Mouse (Mus musculus) induced T-regulatory cell, adult 2 months (primary cell): ENCODE measurements around the gene Dennd1a.

ENCODE experiments used
- DNase-seq: peaks from one replicate; pipeline ENCODE4 v3.0.0-alpha.2; 2012; ENCODE audit warnings: low read depth

Dennd1a gene

DNA sequence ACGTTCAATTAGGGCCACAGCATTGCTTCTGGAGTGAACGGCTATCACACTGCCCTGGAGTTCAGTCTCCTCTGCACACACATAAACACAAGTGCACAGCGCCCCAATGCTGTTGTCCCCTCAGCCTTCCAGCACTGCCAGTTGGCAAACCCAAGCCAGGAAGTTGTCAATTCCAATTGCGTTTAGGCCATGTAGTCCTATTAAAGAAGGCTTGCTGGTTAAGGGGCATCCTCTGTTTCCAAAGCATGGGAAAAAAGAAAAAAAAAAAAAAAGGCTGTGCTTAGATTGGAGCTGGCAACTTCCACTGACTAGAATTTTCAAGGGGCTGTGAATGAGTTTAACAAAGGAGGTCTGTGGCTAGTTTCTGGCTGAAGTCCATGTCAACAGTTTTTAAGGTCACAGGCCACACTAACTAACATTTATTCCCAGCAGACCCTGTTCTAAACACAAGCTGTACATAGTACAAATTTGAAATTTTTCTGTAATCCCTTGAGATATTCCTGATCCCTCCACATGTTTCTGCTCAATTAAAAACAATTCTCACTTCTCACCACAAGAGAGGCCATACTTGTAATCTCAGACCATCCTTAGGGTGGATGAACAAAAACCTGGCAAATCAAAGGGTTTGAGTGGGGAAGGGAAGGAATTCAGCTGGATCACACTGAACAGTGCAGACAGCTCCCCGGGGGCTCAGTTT, 175.4 kb downstream of the Dennd1a start:
- no peak for DNase-seq

DNA sequence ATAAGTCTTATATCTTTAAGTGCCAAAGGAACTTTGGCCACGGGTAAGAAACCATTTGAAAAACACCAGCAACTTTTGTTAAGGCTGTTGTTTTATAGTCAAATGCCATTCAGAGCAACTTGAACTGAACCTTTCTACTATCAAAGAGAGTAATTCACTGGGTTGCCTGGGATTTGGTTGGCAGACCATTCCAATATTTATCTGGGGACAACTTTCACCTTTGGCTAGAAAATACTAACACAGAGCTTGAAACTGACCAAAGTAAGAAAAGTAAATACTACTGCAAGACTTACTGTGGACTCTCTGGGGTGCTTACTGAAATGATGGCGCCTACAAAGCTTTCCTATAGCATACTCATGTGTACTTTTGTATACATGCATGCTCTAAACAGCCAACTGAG, 178.6 kb downstream of the Dennd1a start:
- DNase-seq, result no peak

GRCm38 (mm10) chr2:38102674-38103073, 184.5 kb downstream of the Dennd1a start:
- no peak for DNase-seq

GRCm38 (mm10) chr2:38100289-38100688, 186.9 kb downstream of the Dennd1a start:
- DNase-seq, result no peak

DNA sequence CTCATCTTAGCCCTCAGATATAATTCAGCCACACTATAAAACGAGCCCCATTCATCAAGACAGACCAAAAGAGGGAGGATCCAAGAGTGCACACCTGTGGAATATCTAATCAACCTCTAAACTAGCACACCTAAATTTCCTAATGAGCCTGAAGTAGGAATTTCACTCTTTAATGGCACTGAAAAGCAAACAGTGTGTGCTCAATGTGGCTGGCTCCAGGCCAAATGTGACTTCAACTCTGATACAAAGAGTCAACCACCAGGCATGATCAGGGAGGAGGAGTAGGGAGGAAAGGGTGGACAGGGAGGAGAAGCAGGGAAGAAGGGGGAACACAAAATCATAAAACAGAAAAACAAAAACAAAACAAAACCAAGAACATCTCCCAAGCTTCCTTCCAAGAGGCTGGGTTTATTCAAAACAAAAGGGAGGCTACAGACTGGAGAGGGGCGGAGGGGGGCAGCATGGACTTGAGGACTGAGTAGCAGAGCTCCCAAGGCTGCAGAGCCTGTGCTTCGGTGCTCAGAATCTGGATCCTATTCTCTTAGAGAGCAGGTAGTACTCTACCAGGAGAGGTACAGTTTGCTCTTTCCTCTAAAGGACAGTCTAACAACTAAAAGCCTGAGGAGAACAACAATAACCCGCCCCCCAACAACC, 187.9 kb downstream of the Dennd1a start:
- DNase-seq, result no peak

- no peak for DNase-seq
Observed at GRCm38 (mm10) chr2:38097469-38097868, 189.7 kb downstream of the Dennd1a start.

DNA sequence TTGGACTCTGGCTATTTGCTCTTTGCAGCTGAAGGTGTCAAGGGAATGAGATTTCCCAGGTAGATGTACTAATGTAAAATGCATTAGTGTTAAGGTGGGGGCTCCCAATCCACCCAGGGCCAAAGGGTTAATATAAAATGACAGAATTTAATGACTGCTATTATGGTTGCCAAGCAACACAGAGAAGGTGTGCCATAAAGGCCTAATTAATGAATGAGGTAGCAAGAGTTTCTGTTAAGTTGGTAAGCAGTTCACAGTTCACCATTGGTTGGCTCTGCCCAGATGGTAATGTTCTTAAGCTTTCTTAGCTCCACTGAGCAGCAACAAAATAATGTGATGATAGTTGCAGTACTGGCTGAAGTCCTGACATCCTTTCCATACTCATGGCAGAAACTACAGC, 190.9 kb downstream of the Dennd1a start:
- DNase-seq, result no peak

DNA sequence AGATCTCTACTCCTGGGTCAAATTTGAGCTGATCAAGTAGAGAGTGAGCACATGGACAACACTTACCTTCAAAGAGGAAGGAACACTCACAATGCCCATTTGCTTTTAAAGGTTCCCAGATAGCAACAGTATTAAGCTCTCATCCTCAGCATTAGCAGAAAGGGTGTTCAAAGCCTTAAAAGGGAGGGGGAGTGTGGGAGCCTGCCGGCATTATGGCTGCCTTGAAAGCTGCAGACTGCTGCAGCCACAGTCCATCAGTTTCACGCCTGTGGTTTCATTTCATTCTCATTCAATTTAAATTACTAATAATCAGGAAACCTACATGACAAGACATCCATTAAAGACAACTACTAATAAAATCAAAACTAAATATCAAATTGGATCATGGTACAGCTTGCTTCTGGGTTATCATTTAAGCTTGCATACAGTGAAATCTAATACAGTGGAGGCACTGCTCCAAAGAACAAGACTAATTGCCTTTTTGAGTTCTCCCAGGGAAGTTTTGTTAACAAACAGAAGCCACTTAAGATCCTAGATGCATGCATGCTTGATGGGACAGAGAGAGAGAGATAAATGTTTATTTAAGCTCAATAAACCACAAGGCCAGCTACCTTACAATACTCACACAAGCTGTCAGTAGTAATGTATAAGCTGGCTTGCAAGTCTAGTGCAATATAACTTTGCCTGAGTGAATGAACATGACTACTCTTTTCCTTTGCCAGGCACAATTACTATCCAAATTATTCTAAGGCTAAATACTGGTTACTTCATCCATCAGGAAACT, 192.6 kb downstream of the Dennd1a start:
- no peak for DNase-seq

GRCm38 (mm10) chr2:38093968-38094367, 193.2 kb downstream of the Dennd1a start:
- no peak for DNase-seq

DNA sequence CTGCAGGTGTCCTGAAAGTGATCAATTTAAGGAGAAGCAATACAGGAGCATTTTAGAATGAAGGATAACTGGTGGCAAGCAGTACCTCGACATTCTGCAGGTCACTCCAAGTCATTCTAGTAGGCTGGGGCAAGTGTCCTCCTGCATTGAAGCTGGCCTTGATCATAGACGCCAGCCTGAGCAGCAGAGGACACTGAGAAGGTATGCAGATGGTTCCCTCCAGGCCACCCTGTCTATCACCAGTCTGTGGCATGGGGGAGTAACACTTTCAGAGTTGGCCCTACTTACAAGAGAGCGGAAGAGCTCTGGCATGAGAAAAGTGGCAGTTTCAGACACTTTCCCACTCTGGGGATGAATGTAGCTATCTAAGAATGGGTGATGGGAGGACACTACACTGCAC, 193.9 kb downstream of the Dennd1a start:
- no peak for DNase-seq

DNA sequence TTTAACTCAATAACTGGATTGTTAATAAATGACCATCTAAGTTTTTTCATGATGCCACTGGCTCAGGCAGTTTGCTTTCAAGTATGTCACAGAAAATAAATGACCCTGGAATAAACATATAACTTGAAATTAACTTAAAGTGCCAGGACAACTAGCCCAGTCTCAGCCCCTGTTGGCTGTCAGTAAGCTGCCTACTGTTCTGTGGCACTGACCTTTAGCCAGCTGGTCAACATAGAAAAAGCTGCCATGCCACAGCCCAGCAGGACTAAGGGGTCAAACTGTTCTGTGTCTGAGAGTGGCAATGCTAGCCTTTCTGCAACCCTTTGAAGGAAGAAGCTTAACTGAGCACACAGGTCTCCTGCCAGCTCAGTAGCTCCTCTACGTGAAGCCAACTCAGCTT, 198.8 kb downstream of the Dennd1a start:
- DNase-seq, result no peak

DNA sequence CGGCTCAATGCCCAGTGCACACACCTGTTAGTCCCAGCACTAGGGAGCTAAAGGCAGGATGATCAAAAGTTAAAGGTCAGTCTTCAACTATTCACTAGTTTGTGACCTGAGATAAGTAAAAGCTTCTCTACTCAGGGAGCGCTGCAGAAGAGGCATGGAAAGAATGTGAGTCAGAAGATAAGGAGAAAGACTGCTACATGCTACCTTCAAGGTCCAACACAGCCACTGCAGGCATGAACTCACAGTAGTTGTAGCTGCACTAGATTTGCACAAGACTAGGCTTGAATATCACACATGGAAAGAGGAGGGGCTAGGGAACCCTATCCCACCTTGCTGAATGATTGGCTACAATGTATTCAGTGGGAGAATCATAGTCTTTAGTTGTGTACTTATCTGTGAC, 202.1 kb downstream of the Dennd1a start:
- DNase-seq, result no peak

- no peak for DNase-seq
Observed at GRCm38 (mm10) chr2:38083251-38083650, 203.9 kb downstream of the Dennd1a start.

DNA sequence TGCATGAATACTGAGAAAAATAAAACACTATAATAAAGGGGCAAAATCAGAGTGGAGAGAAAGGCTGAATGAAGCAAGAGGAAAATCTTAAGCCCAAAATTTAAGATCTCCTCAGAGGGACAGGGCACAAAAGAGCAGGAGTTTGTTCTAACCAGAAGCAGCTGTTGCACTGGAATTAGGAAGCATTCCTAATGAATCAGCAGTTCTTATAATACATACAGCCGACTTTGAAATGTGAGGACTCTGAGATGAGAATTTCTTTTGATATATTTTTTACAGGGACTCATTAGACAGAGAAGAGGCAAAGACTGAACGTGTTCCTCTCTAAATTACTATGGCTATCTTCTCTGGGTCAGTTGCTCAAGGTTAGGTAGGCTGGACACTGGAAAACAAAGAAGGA, 212.7 kb downstream of the Dennd1a start:
- DNase-seq, result no peak

DNA sequence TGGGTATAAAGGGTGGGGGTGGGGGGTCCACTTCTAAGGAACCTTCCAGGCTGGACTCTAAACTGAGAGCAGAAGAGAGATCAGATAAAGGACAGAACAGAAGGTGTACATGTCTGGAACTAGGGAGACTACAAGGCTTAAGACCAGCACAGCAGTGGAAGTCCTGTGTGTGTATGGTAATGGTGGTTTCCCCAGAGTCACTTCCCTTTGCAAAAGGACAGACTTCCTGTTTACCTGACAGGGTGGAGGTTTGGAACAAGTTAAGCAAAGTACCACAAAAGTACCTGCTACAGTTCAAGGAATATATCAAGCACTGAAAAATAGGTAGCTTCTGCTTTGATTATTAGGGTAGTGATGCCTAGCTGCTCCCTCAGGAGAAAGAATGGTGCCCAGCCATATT, 215.1 kb downstream of the Dennd1a start:
- peak; percentile 55 for DNase-seq

DNA sequence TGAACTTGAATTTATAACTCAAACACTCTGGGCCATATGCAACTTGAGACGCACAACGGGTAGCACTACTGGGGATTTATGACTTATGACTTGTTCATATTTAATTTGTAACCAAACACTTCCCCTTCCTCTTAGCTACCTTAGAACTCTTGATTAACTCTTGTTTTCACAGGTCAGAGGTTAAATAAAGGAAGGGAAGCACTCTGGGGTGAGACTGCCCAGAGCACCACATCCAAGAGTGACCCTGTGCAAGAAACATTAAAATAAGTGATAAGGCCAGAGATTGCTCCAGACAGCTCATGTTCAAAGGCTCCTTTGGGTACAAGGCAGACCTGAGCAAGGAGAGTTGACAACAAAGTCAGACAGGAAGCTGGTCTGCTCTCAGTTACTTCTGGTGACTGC, 219.0 kb downstream of the Dennd1a start:
- no peak for DNase-seq

DNA sequence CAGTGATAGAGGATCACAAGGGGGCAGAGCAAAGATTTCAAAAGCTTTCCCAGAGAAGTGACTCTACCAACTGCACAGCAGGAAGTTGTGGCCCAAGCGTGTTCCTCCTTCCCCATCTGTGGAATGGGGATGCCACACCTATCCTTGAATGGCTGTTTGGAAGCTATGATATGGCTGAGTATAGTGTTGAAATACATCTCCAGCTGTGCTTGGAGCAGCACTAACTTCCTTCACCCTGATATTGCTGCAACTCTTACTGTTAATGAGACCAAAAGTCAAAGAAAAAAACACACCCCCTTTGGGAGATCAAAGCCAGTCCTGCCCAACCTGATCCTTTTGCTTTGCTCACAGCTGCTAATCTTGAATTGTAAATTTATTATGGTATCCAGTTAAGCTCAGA, 221.3 kb downstream of the Dennd1a start:
- DNase-seq, result no peak

DNA sequence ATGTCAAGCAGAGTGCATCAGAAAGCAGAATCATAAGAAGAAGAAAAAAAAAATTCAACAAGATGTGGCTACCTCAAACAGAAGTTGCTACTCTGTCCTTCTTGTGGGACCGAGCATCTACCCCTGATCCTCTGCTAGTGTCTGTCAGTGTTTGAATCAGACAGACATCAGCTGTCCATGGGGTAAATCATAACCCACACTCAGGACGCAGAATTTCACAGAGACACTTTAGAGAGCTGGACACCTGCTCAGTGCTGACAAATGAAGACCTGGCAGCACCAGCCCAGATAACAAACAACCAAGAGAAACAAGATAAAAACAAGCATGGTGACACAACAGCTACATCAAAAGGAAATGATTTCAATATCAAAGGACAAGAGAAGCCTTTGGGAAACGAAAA, 222.9 kb downstream of the Dennd1a start:
- DNase-seq, result no peak

- DNase-seq, result no peak
Observed at GRCm38 (mm10) chr2:38062156-38062555, 225.0 kb downstream of the Dennd1a start.

DNA sequence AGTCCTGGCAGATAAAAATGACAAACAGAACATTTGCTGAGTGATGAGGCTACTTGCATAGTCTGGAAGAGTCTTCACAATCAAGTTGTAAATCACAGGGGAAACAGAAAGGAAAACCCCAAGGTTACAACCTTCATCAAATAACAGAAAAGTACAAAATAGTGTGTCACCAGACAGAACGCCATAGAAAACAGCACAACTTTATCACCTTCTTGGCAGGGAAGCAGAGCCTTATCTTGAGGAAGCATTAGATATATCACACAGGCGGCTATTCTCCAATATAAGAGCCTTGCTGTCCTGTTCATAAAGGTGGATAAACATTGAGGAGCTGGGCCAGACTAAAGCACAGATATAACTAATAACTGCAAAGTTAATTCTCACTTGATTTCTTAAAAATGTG, 225.7 kb downstream of the Dennd1a start:
- no peak for DNase-seq

DNA sequence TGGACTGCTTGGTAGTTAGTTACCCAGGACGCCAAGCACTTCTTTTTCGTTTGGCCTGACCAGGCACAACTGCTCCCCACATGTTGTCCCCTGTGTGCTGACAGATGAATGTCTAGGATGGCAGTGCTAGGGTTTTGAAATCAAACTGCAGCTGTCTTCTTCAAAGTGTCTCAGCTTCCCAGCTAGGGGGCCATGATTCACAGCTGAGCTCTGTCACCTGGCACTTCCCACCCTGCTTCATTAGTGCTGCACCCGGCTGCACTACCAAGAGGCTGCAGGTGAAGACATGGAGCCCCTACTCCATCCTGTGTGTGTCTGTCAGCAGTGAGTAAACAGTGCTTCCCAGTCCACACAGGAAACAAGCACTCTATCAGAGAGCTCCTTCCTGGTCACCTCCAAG, 234.8 kb downstream of the Dennd1a start:
- DNase-seq, result no peak

- no peak for DNase-seq
Observed at GRCm38 (mm10) chr2:38051485-38052085, 235.6 kb downstream of the Dennd1a start.

DNA sequence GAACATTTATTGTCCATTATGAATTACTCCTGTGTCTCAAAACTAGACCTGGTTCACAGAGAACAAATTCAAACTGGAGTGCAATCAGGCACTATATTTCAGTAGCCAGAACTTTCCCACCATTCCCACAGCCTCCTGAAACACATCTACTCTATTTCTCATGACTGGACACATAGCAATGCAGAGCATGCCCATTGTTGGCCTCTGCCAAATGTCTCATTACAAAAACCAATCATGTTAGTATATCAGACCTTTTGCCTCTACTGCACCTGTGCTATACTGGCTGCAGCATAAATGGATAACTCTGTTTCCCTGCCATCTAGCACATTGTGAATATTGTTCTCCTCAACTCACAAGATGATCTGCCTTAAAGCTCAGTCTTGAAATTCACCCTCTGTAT, 238.2 kb downstream of the Dennd1a start:
- DNase-seq, result no peak
